11 mouse cellular contexts compared by ENCODE assay signal in the genomic region with DNA sequence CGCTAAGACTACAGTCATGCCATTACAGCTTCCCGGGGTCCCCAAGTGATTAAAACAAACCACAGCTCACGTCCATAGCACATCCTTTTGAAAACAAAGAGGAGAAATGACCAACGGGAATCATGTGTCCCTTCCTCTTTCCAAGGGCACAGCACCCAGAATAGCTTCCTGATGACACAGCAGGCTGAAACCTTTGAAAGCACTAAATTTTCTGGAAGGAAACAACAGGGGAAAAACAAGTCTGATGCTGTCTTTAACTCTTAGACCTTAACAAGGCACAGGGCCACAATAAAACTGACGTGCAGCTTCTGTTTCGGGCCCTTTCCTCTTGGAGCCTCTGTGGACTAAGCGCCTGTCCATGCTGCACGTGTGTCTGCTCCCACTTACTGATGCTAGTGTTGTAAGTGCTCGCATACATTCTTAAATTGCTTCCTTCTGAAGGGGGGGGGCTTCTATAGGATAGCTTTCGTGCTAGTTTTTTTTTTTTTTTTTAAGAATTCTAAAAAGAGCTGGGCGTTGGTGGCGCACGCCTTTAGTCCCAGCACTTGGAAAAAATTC. TPM values are rescaled to one million over a fixed set of nuclear protein-coding genes. Genes with fewer than 3 reads are reported as not detected.
A peak's percentile ranks its signal among the peaks of the same experiment; 100 is the strongest.
DNase-seq lines count a peak whose midpoint lies in the region; ATAC-seq and TF ChIP-seq lines count a peak whose summit lies in the region.
"Had no signal": no experiment of that assay in that cellular context is flagged by ENCODE, and none has a peak within 500 bp of the region (broad histone marks: within the 10 kb centered on the region; RNA-seq: fewer than 3 reads in every experiment).

No protein-coding gene starts in this region.

- TF ChIP-seq POLR2A in kidney, adult 2 months (IDR thresholded peaks at IDR 0.05; ENCODE audit: low read depth, low read length) = no peak

- H3K4me3 ChIP-seq in kidney, adult 2 months (ENCODE audit: insufficient read depth, low read depth, low read length) = no peak overlapping the region
- H3K4me3 ChIP-seq in heart, embryonic 13.5 days = peak overlapping the region; percentile 14; the same call in 1 of the 2 replicates
- H3K4me3 ChIP-seq: limb, embryonic 15.5 days had no signal

- DNase-seq in kidney, adult 2 months = peak; percentile 43
- no peak for DNase-seq in kidney, adult 11 months
- DNase-seq in thymus, postnatal 4 days = peak; percentile 41
- no peak for DNase-seq in thymus, postnatal 0 days (ENCODE audit: low spot score)
- no peak for DNase-seq in layer of hippocampus, adult 9-11 months
- no peak for DNase-seq in testis, postnatal 10 days (ENCODE audit: low spot score)
- no peak for DNase-seq in MN1 (ENCODE audit: low spot score)
- DNase-seq: right cerebral cortex, postnatal 25 days had no signal

- no peaks in the 10 kb centered on the region for H3K27me3 ChIP-seq in kidney, adult 2 months (replicated peaks; ENCODE audit: control insufficient read depth, insufficient read depth, low read length)
- no peaks in the 10 kb centered on the region for H3K27me3 ChIP-seq in heart, embryonic 13.5 days (replicated peaks)
- H3K27me3 ChIP-seq: limb, embryonic 15.5 days had no signal

- peak overlapping the region; percentile 55 for H3K4me2 ChIP-seq in heart, embryonic 13.5 days
- H3K4me2 ChIP-seq: limb, embryonic 15.5 days had no signal

- H3K9me3 ChIP-seq in heart, embryonic 13.5 days = no peaks in the 10 kb centered on the region
- H3K9me3 ChIP-seq: limb, embryonic 15.5 days had no signal

- no peak; the same call in 1 of the 2 replicates for ATAC-seq in heart, embryonic 13.5 days (ENCODE audit: extremely low read depth, insufficient number of reproducible peaks, low FRiP score, low TSS enrichment)

- peak overlapping the region; percentile 60 for H3K27ac ChIP-seq in kidney, adult 2 months (ENCODE audit: insufficient read depth, low read depth, low read length)
- H3K27ac ChIP-seq in heart, embryonic 13.5 days (replicated peaks) = peak overlapping the region; percentile 95
- H3K27ac ChIP-seq: limb, embryonic 15.5 days had no signal

- H3K36me3 ChIP-seq in kidney, adult 2 months (ENCODE audit: control insufficient read depth, insufficient read depth, low read length) = no peaks in the 10 kb centered on the region
- H3K36me3 ChIP-seq in heart, embryonic 13.5 days = peaks cover 39% of the 10 kb centered on the region

- H3K9ac ChIP-seq in heart, embryonic 13.5 days = peak overlapping the region; percentile 67
- H3K9ac ChIP-seq: limb, embryonic 15.5 days had no signal

- peaks cover 4% of the 10 kb centered on the region for H3K4me1 ChIP-seq in kidney, adult 2 months (ENCODE audit: control insufficient read depth, insufficient read depth, low read length)
- H3K4me1 ChIP-seq in heart, embryonic 13.5 days = peaks cover 53% of the 10 kb centered on the region

- TF ChIP-seq CTCF in kidney, adult 2 months (conservative IDR thresholded peaks at IDR 0.05; ENCODE audit: insufficient read depth, insufficient read length, low read depth, low read length) = no peak

- 66% methylated on average over 13 of the region's 13 CpGs for WGBS in kidney, adult 2 months
- WGBS in heart, embryonic 13.5 days = 30% methylated on average over 13 of the region's 13 CpGs

RNA-seq across cellular contexts. Expression of a gene that starts 23.7 kb away (rescaled TPM):
- 6.2 and 9.0 TPM in 2 replicates for polyA plus RNA-seq in kidney, adult 2 months (2012; rRNA removed)
- polyA plus RNA-seq in thymus, postnatal 0 days (2015; fragmentation: Nextera tagmentation; extraction: Ambion mirVana) = 82.7 and 84.2 TPM in 2 replicates
- polyA plus RNA-seq in heart, embryonic 13.5 days (2015; fragmentation: Nextera tagmentation; extraction: Ambion mirVana) = 102 and 116 TPM in 2 replicates

RNA-seq across cellular contexts. Expression of a gene that starts 24.0 kb away (rescaled TPM):
- 36.9 and 38.9 TPM in 2 replicates for polyA plus RNA-seq in kidney, adult 2 months (2012; rRNA removed)
- 9.9 and 10.0 TPM in 2 replicates for polyA plus RNA-seq in thymus, postnatal 0 days (2015; fragmentation: Nextera tagmentation; extraction: Ambion mirVana)
- 24.2 and 26.5 TPM in 2 replicates for polyA plus RNA-seq in heart, embryonic 13.5 days (2015; fragmentation: Nextera tagmentation; extraction: Ambion mirVana)

RNA-seq across cellular contexts. Expression of a gene that starts 43.3 kb away (rescaled TPM):
- not detected in 2 replicates for polyA plus RNA-seq in kidney, adult 2 months (2012; rRNA removed)
- 0.29 TPM in 1 of 2 replicates, not detected in the other for polyA plus RNA-seq in thymus, postnatal 0 days (2015; fragmentation: Nextera tagmentation; extraction: Ambion mirVana)
- not detected in 2 replicates for polyA plus RNA-seq in heart, embryonic 13.5 days (2015; fragmentation: Nextera tagmentation; extraction: Ambion mirVana)
- polyA plus RNA-seq: limb, embryonic 15.5 days; urinary bladder, adult 2 months had no signal

RNA-seq across cellular contexts. Expression of a gene that starts 56.3 kb away (rescaled TPM):
- 39.2 and 41.8 TPM in 2 replicates for polyA plus RNA-seq in kidney, adult 2 months (2012; rRNA removed)
- 0.10 and 0.13 TPM in 2 replicates for polyA plus RNA-seq in thymus, postnatal 0 days (2015; fragmentation: Nextera tagmentation; extraction: Ambion mirVana)
- polyA plus RNA-seq in heart, embryonic 13.5 days (2015; fragmentation: Nextera tagmentation; extraction: Ambion mirVana) = 0.06 and 0.20 TPM in 2 replicates
- polyA plus RNA-seq: limb, embryonic 15.5 days had no signal

Comparison
In these comparisons a context has a peak if more than half of its experiments do, and no peak if none do; other contexts are left out.
1. DNase-seq: peak in kidney, adult 2 months (single experiment) and thymus, postnatal 4 days (single experiment); none in kidney, adult 11 months (single experiment), thymus, postnatal 0 days (single experiment), layer of hippocampus, adult 9-11 months (single experiment), testis, postnatal 10 days (single experiment) and MN1 (single experiment).